Mouse (Mus musculus) limb, embryonic 14.5 days (tissue): ENCODE results near the gene Il7r. TPM values are rescaled to one million over a fixed set of nuclear protein-coding genes. Genes with fewer than 3 reads are reported as not detected.

Source experiments
- ATAC-seq: fragments of 200-750 bp; cut with Nextera tagmentation; 2 replicates; pipeline ENCODE4 v1.8.0; 2017; ENCODE audit warnings: low read depth, moderate number of reproducible peaks, moderate TSS enrichment; ENCODE audit not compliant: low FRiP score
- DNase-seq: peaks from one replicate; pipeline ENCODE4 v3.0.0-alpha.2; 2015; ENCODE audit warnings: low spot score
- H3K27ac ChIP-seq: fragments of 300-500 bp; sonication (generic); replicated peaks from 2 replicates; pipeline ENCODE4 v1.5.1; 2014; ENCODE audit warnings: low read depth, mild to moderate bottlenecking, low read length, moderate library complexity, mixed read lengths
- H3K27me3 ChIP-seq: fragments of 300-500 bp; sonication (generic); 2 replicates; pipeline ENCODE4 v1.6.1; 2014; ENCODE audit warnings: low read length, mixed read lengths; ENCODE audit not compliant: control insufficient read depth, insufficient read depth
- H3K36me3 ChIP-seq: fragments of 300-500 bp; sonication (generic); 2 replicates; pipeline ENCODE4 v1.6.1; 2014; ENCODE audit warnings: mild to moderate bottlenecking, low read length, moderate library complexity, mixed read lengths; ENCODE audit not compliant: control insufficient read depth, insufficient read depth
- H3K4me1 ChIP-seq: fragments of 300-500 bp; sonication (generic); 2 replicates; pipeline ENCODE4 v1.6.1; 2014; ENCODE audit warnings: antibody characterized with exemption, low read length, mixed read lengths; ENCODE audit not compliant: control insufficient read depth, insufficient read depth
- H3K4me2 ChIP-seq: fragments of 300-500 bp; sonication (generic); replicated peaks from 2 replicates; pipeline ENCODE4 v1.6.1; 2014; ENCODE audit warnings: low read depth, mild to moderate bottlenecking, low read length, moderate library complexity; ENCODE audit not compliant: severe bottlenecking
- H3K4me3 ChIP-seq: fragments of 300-500 bp; sonication (generic); replicated peaks from 2 replicates; pipeline ENCODE4 v1.5.1; 2014; ENCODE audit warnings: low read length
- H3K9ac ChIP-seq: fragments of 300-500 bp; sonication (generic); 2 replicates; pipeline ENCODE4 v1.6.1; 2014; ENCODE audit warnings: mild to moderate bottlenecking, low read depth, low read length, moderate library complexity; ENCODE audit not compliant: severe bottlenecking
- H3K9me3 ChIP-seq: fragments of 300-500 bp; sonication (generic); 2 replicates; pipeline ENCODE4 v1.6.1; 2016; ENCODE audit warnings: low read length; ENCODE audit not compliant: control insufficient read depth
- POLR2A ChIP-seq: fragments of 200-500 bp; IDR thresholded peaks from 2 replicates; pipeline ENCODE4 v1.8.0; 2012; ENCODE audit warnings: inconsistent platforms, mild to moderate bottlenecking, moderate library complexity, borderline replicate concordance; ENCODE audit not compliant: insufficient read depth, insufficient read length; ENCODE audit errors: extremely low read depth
- WGBS: fragments of 180-500 bp; shearing (Covaris S2); extraction: QIAGEN DNeasy Blood & Tissue Kit; methylation state at CpG from one replicate; pipeline ENCODE4 v1.1.7; 2014; 5-methylcytosine and 5-hydroxymethylcytosine counted together
- polyA plus RNA-seq, 2 experiments: library from polyadenylated mRNA; depleted of rRNA in 1 of 2; stranded (reverse) in 1 of 2; unstranded in 1 of 2; fragments of >200 nt; fragmentation: Nextera tagmentation in 1 of 2; extraction: Ambion mirVana in 1 of 2; gene quantifications; 2 replicates each; pipeline versions ENCODE4 v1.2.1 to v1.2.3; 2012 to 2014

The Il7r gene
- polyA plus RNA-seq, 2 experiments = 0.13 TPM; not detected in 1

DNA sequence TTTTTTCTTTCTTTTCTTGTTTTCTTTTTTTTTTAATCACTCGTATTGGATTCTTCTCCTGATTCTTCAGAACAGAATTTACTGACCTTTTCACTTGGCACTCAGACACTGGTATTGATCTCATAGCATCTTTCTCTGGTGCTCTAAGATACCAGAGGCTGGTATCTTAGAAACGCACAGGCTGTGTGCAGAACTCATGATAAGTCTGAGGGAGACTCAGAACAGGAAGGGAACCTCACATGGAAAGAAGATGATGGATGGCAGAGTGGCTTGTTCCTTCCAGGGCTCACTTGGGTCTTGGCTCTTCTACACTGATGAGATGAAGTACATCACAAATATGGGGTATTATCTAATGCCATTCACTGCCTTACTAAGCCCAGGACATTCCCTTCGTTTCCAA, 57.4 kb downstream of the Il7r start:
- H3K27ac ChIP-seq = no peak overlapping the region
- no peaks in the 10 kb centered on the region for H3K4me1 ChIP-seq
- no peak for TF ChIP-seq POLR2A
- 73% methylated on average over 3 of the region's 3 CpGs for WGBS
- no peak overlapping the region for H3K4me3 ChIP-seq
- H3K9ac ChIP-seq = no peak overlapping the region
- DNase-seq (no peak), ATAC-seq (no peak)
- H3K4me2 ChIP-seq = no peak overlapping the region
- no peaks in the 10 kb centered on the region for H3K9me3 ChIP-seq
- H3K36me3 ChIP-seq = no peaks in the 10 kb centered on the region
- H3K27me3 ChIP-seq = no peaks in the 10 kb centered on the region

DNA sequence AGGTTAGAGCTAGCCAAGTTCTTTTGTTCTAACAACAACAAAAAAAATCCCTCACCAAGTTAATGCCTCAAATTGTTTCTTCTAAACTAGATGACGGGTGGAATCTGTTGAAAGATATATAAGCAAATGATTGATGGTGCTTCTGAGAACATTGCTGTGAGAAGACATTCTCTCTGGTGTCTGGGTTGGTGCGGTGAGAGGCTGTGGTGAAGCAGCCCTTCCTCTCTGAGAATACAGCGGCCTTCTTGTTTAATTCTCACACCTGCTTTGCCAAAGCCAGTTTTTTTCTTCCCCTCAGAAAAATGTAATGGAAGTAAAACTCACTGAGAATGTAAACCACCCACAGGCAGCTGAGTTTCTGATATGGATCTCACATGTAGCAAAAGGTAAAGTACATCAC, 57.8 kb downstream of the Il7r start:
- H3K4me2 ChIP-seq = no peak overlapping the region
- H3K9me3 ChIP-seq = no peaks in the 10 kb centered on the region
- H3K4me3 ChIP-seq = no peak overlapping the region
- H3K36me3 ChIP-seq = no peaks in the 10 kb centered on the region
- H3K27ac ChIP-seq = no peak overlapping the region
- no peak for TF ChIP-seq POLR2A
- H3K9ac ChIP-seq = no peak overlapping the region
- WGBS = 54% methylated on average over 3 of the region's 3 CpGs
- H3K4me1 ChIP-seq = no peaks in the 10 kb centered on the region
- ATAC-seq (no peak), DNase-seq (no peak)
- no peaks in the 10 kb centered on the region for H3K27me3 ChIP-seq

GRCm38 (mm10) chr15:9471053-9471685, 58.8 kb downstream of the Il7r start:
- H3K4me1 ChIP-seq = no peaks in the 10 kb centered on the region
- WGBS = 78% methylated on average over 4 of the region's 4 CpGs
- no peak overlapping the region for H3K4me2 ChIP-seq
- H3K27ac ChIP-seq = no peak overlapping the region
- H3K4me3 ChIP-seq = no peak overlapping the region
- no peak for TF ChIP-seq POLR2A
- no peak for ATAC-seq
- no peaks in the 10 kb centered on the region for H3K27me3 ChIP-seq
- no peak overlapping the region for H3K9ac ChIP-seq
- no peaks in the 10 kb centered on the region for H3K9me3 ChIP-seq
- no peaks in the 10 kb centered on the region for H3K36me3 ChIP-seq
- no peak for DNase-seq

DNA sequence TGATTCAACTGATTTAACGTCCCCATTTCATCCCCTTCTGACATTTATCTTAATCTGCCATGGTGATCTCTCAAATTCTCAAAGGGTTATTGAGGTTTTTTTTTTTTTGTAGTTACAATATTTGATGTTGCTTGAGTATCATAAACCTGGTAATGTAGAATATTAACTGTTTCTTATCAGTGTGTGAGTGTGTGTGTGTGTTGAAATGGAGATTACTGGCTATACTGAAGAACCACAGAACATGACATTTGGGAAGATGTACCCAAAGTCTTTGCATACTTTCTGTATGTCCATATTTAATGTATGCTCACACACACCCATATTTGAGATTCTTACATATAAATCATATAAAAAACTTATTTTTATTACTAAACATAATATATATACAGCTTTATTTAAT, 65.9 kb downstream of the Il7r start:
- no peaks in the 10 kb centered on the region for H3K4me1 ChIP-seq
- no peak overlapping the region for H3K27ac ChIP-seq
- no peaks in the 10 kb centered on the region for H3K9me3 ChIP-seq
- no peak for TF ChIP-seq POLR2A
- H3K36me3 ChIP-seq = no peaks in the 10 kb centered on the region
- ATAC-seq = no peak
- no peak overlapping the region for H3K9ac ChIP-seq
- H3K27me3 ChIP-seq = no peaks in the 10 kb centered on the region
- 56% methylated on average over 1 of the region's 1 CpGs for WGBS
- no peak overlapping the region for H3K4me3 ChIP-seq
- H3K4me2 ChIP-seq = no peak overlapping the region
- no peak for DNase-seq

DNA sequence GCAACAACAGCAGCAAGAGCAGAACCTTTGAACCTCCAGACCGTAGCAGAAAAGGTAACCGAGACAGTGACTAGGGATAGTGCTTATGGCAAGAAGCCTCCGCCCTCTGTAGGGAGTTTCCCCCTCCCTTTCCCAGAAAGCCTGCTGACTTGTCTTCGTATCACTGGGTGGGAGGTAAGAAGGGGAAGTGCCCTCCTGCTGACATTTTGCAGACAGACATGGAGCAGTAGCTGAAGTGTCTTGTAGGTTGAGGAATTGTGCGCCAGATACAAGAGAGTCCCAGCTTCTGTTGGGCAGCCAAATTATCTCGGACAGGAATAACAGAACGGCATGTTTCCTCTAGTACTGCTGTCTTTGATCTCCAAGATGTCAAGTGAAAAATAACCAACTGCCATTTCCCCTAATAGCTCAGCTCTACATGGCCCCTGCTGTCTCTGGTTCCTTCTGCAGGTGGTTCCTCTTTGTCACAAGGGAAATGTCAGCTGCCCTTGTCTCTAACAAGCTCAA, 66.4 kb downstream of the Il7r start:
- DNase-seq = no peak
- 66% methylated on average over 7 of the region's 7 CpGs for WGBS
- H3K9me3 ChIP-seq = no peaks in the 10 kb centered on the region
- TF ChIP-seq POLR2A = no peak
- ATAC-seq = no peak
- H3K4me2 ChIP-seq = no peak overlapping the region
- no peak overlapping the region for H3K4me3 ChIP-seq
- H3K27ac ChIP-seq = no peak overlapping the region
- no peaks in the 10 kb centered on the region for H3K36me3 ChIP-seq
- no peaks in the 10 kb centered on the region for H3K27me3 ChIP-seq
- H3K9ac ChIP-seq = no peak overlapping the region
- H3K4me1 ChIP-seq = no peaks in the 10 kb centered on the region

Other genes with a start within 250 kb of the Il7r start
- gene Ugt3a2, start 194.6 kb downstream of the Il7r start, polyA plus RNA-seq (2012; rRNA removed) = not detected in 2 replicates
- gene Ugt3a2, start 194.6 kb downstream of the Il7r start, polyA plus RNA-seq (2014; fragmentation: Nextera tagmentation; extraction: Ambion mirVana) = not detected in 2 replicates
- gene Capsl, start 94.1 kb downstream of the Il7r start, polyA plus RNA-seq (2012; rRNA removed) = 0.10 and 0.57 TPM in 2 replicates
- gene Capsl, start 94.1 kb downstream of the Il7r start, polyA plus RNA-seq (2014; fragmentation: Nextera tagmentation; extraction: Ambion mirVana) = 1.7 and 2.3 TPM in 2 replicates
- gene Spef2, start 218.7 kb upstream of the Il7r start, polyA plus RNA-seq (2012; rRNA removed) = 0.05 and 0.14 TPM in 2 replicates
- 0.06 TPM in 1 of 2 replicates, not detected in the other for gene Spef2, start 218.7 kb upstream of the Il7r start, polyA plus RNA-seq (2014; fragmentation: Nextera tagmentation; extraction: Ambion mirVana)